Mouse (Mus musculus) C2C12 (cell line): ENCODE measurements around the gene Hipk3. TPM values are rescaled to one million over a fixed set of nuclear protein-coding genes. Genes with fewer than 3 reads are reported as not detected.

Experiments
- H3K27me3 ChIP-seq: one replicate; pipeline ENCODE4 v1.6.1; 2011; ENCODE audit not compliant: control insufficient read depth, insufficient read depth, insufficient read length
- H3K36me3 ChIP-seq: one replicate; pipeline ENCODE4 v1.6.1; 2011; ENCODE audit not compliant: control insufficient read depth, insufficient read depth
- H3K4me3 ChIP-seq: one replicate; pipeline ENCODE4 v1.5.1; 2011; ENCODE audit warnings: mild to moderate bottlenecking, control low read depth; ENCODE audit not compliant: poor library complexity, insufficient read depth, severe bottlenecking
- H3K79me2 ChIP-seq: one replicate; pipeline ENCODE4 v1.6.1; 2011; ENCODE audit not compliant: control insufficient read depth, insufficient read depth
- H3K79me3 ChIP-seq: one replicate; pipeline ENCODE4 v1.6.1; 2011; ENCODE audit warnings: low read depth, control low read depth
- H3ac ChIP-seq: one replicate; pipeline ENCODE3; 2011; ENCODE audit warnings: low read depth; ENCODE audit not compliant: control insufficient read depth, insufficient read length
- CEBPB ChIP-seq: IDR thresholded peaks from one replicate; pipeline ENCODE4 v1.6.1; 2011; ENCODE audit warnings: low read depth, mild to moderate bottlenecking, control low read depth, moderate library complexity
- CTCF ChIP-seq: IDR thresholded peaks from one replicate; pipeline ENCODE4 v1.5.1; 2011; ENCODE audit not compliant: control insufficient read depth, insufficient read depth, insufficient read length
- FOSL1 ChIP-seq: IDR thresholded peaks from one replicate; pipeline ENCODE4 v1.8.0; 2011; ENCODE audit warnings: mild to moderate bottlenecking, low read length; ENCODE audit not compliant: poor library complexity, insufficient read depth, severe bottlenecking
- MAX ChIP-seq: IDR thresholded peaks from one replicate; pipeline ENCODE4 v1.6.1; 2011; ENCODE audit warnings: mild to moderate bottlenecking, control low read depth
- MYOD1 ChIP-seq: IDR thresholded peaks from one replicate; pipeline ENCODE4 v1.6.1; 2011; ENCODE audit warnings: low read depth; ENCODE audit not compliant: control insufficient read depth, insufficient read length
- MYOG ChIP-seq: IDR thresholded peaks from one replicate; pipeline ENCODE4 v1.6.1; 2011; ENCODE audit not compliant: control insufficient read depth, insufficient read length; ENCODE audit errors: extremely low read depth
- USF1 ChIP-seq: IDR thresholded peaks from one replicate; pipeline ENCODE4 v1.6.1; 2011; ENCODE audit warnings: low read depth, mild to moderate bottlenecking, control low read depth, moderate library complexity
- microRNA-seq: library from miRNA; unstranded; fragments of <30 nt; microRNA quantifications from one replicate; pipeline ENCODE4, GENCODE M21; 2019; ENCODE audit warnings: borderline microRNAs expressed
- polyA plus RNA-seq: library from polyadenylated mRNA; unstranded; fragments of >200 nt; fragmentation: generic; extraction: Trizol; gene quantifications from one replicate; pipeline ENCODE4 v1.2.1, GENCODE M21; 2012; ENCODE audit warnings: missing spikeins

Hipk3 gene
- polyA plus RNA-seq, 1 experiment: 8.8 TPM

DNA sequence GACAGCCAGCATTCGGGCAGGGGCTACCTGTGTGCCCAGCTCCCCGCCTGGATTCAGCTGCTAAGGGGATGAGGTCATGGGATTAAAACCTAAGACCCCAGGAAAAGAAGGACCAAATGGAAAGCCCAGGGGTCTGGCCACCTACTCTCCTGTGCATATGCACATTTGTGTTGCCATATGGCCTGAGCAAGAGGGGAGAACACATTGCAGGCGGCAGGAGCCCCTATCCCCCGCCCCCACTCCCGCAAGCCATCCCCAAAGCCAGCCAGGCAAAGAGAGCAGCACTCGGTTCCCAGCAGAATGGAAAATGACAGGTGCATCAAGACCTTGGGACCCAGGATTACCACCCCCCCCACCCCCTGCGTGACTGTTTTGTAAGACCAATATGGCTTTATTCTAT lies 114.9 kb downstream of the Hipk3 start:
- TF ChIP-seq MYOG: no peak
- TF ChIP-seq MAX: no peak
- TF ChIP-seq FOSL1: no peak
- TF ChIP-seq CEBPB: no peak
- no peak for TF ChIP-seq MYOD1
- no peak for TF ChIP-seq CTCF
- TF ChIP-seq USF1: no peak
- Histone ChIP-seq H3K36me3 (no peaks in the 10 kb centered on the region), H3ac (no peak overlapping the region), H3K79me2 (no peaks in the 10 kb centered on the region), H3K79me3 (no peaks in the 10 kb centered on the region), H3K27me3 (peaks cover 4% of the 10 kb centered on the region), H3K4me3 (no peak overlapping the region)

DNA sequence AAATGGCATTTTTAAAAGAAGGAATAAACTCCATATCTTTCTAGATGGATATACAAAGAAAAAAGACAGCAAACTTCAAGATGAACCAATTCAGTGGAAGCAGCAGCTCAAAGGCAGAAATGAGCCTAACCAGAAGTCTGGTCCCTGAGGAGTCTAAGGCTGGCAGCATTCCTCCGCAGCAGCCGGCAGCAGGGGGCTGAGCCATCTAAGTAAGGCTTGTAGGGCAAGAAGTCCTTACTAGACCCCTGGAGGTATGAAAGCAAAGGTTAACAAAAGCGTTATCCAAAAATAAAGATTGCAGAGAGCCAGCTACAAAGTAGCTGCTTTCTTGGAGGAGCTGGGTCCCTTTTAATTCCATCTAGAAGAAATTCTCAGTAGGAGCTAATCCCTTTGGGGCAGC lies 115.5 kb downstream of the Hipk3 start:
- no peaks in the 10 kb centered on the region for H3K79me2 ChIP-seq
- no peak overlapping the region for H3K4me3 ChIP-seq
- H3K36me3 ChIP-seq: no peaks in the 10 kb centered on the region
- no peaks in the 10 kb centered on the region for H3K79me3 ChIP-seq
- peaks cover 4% of the 10 kb centered on the region for H3K27me3 ChIP-seq
- TF ChIP-seq MYOG: no peak
- no peak for TF ChIP-seq CEBPB
- no peak overlapping the region for H3ac ChIP-seq

DNA sequence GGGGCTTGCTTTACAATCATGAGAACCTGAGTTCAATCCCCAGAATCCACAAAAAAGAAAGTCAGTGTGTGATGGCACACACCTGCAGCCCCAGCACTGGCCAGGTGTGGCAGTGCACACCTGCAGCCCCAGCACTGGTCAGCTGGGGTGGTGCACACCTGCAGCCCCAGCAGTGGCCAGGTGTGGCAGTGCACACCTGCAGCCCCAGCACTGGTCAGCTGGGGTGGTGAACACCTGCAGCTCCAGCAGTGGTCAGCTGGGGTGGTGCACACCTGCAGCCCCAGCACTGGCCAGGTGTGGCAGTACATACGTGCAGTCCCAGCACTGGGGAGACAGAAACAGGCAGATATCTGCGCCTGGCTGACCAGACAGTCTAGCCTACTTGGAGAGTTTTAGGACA lies 116.3 kb downstream of the Hipk3 start:
- H3K79me2 ChIP-seq: no peaks in the 10 kb centered on the region
- H3K79me3 ChIP-seq: no peaks in the 10 kb centered on the region
- no peak overlapping the region for H3K4me3 ChIP-seq
- no peak overlapping the region for H3ac ChIP-seq
- H3K27me3 ChIP-seq: peaks cover 4% of the 10 kb centered on the region
- no peaks in the 10 kb centered on the region for H3K36me3 ChIP-seq
- TF ChIP-seq FOSL1 (no peak), CTCF (no peak)

Small RNA genes lying within 50 kb of the gene (microRNA-seq; reads per million reads assigned to microRNA genes)
- gene Mir1902: not detected

Other genes with a start within 250 kb of the Hipk3 start
- 0.05 TPM for gene D430041D05Rik, start 83.4 kb downstream of the Hipk3 start, polyA plus RNA-seq
- 15.8 TPM for gene Cstf3, start 96.1 kb upstream of the Hipk3 start, polyA plus RNA-seq
- 11.6 TPM for gene Tcp11l1, start 217.7 kb upstream of the Hipk3 start, polyA plus RNA-seq
- gene Pin1rt1, start 221.9 kb upstream of the Hipk3 start, polyA plus RNA-seq: not detected
- gene Depdc7, start 248.4 kb upstream of the Hipk3 start, polyA plus RNA-seq: 9.2 TPM